In the genomic region with DNA sequence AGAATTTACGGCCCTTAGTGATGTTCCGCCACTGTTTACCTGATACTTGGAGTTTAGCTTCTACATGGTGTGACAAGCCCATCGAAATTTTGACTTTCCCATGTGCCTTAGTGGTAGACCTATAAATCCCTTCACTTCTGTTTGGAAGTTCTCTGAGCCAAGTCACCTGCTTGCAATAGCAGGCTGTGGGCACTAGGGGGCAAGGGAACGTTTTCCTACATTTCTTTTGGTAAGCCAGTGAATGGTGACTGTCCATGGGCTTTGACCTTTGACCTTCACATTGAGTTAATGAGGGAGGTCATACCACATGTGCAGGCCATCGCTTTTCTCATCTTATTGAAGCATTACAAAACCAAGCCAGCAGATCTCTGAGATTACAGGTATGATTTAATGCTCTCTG, we compare ENCODE assay signal across 9 mouse cellular contexts. TPM values are rescaled to one million over a fixed set of nuclear protein-coding genes. Genes with fewer than 3 reads are reported as not detected.
DNase-seq lines count a peak whose midpoint lies in the region; ATAC-seq and TF ChIP-seq lines count a peak whose summit lies in the region.
"Had no signal": no experiment of that assay in that cellular context is flagged by ENCODE, and none has a peak within 500 bp of the region (broad histone marks: within the 10 kb centered on the region; RNA-seq: fewer than 3 reads in every experiment).

No protein-coding gene starts in this region.

- no peaks in the 10 kb centered on the region for H3K27me3 ChIP-seq in heart, embryonic 12.5 days (replicated peaks)
- H3K27me3 ChIP-seq in E14TG2a.4 (ENCODE audit: insufficient read depth, low read length), result no peaks in the 10 kb centered on the region
- H3K27me3 ChIP-seq: liver, embryonic 15.5 days had no signal

- ATAC-seq in heart, embryonic 12.5 days (ENCODE audit: insufficient number of reproducible peaks, low FRiP score), result no peak
- ATAC-seq in megakaryocyte progenitor cell, adult 5-6 weeks (replicated peaks; ENCODE audit: poor library complexity), result peak; percentile 76

- no peak overlapping the region for H3K4me3 ChIP-seq in heart, embryonic 12.5 days
- H3K4me3 ChIP-seq in E14TG2a.4 (replicated peaks; ENCODE audit: low read length), result no peak overlapping the region
- H3K4me3 ChIP-seq: liver, embryonic 15.5 days had no signal

- TF ChIP-seq CTCF in E14TG2a.4 (conservative IDR thresholded peaks at IDR 0.05; ENCODE audit: low read length), result peak; percentile 96

- no peaks in the 10 kb centered on the region; the same call in 1 of the 2 replicates for H3K9me3 ChIP-seq in heart, embryonic 12.5 days (replicated peaks)
- no peaks in the 10 kb centered on the region for H3K9me3 ChIP-seq in E14TG2a.4 (ENCODE audit: low read length)
- H3K9me3 ChIP-seq: liver, embryonic 15.5 days had no signal

- H3K27ac ChIP-seq in heart, embryonic 12.5 days (ENCODE audit: poor library complexity, severe bottlenecking), result no peak overlapping the region
- H3K27ac ChIP-seq: liver, embryonic 15.5 days had no signal

- 46% methylated on average over 5 of the region's 5 CpGs for WGBS in heart, embryonic 12.5 days

- H3K9ac ChIP-seq in heart, embryonic 12.5 days, result no peak overlapping the region
- H3K9ac ChIP-seq: liver, embryonic 15.5 days had no signal

- H3K4me2 ChIP-seq in heart, embryonic 12.5 days, result no peak overlapping the region
- H3K4me2 ChIP-seq: liver, embryonic 15.5 days had no signal

- H3K4me1 ChIP-seq in heart, embryonic 12.5 days (replicated peaks), result peaks cover 11% of the 10 kb centered on the region
- 0 out of 2 replicates have a peak, but pooled peaks cover 4% of the 10 kb centered on the region for H3K4me1 ChIP-seq in E14TG2a.4 (replicated peaks; ENCODE audit: low read depth, low read length)

- DNase-seq in heart, adult 11 months, result peak; percentile 93
- peak; percentile 16 for DNase-seq in c-Kit-positive CD71-positive TER-119-negative erythroid progenitor cells, embryonic 14.5 days (ENCODE audit: low read depth)
- peak; percentile 70 for DNase-seq in gastrocnemius, adult 18-20 months (ENCODE audit: low spot score)
- peak; percentile 69 for DNase-seq in layer of hippocampus, adult 9-11 months
- DNase-seq in spleen, postnatal 4 days (ENCODE audit: low spot score in 2 of 2), result peak; percentile 51 to 79

- no peaks in the 10 kb centered on the region for H3K36me3 ChIP-seq in heart, embryonic 12.5 days
- no peaks in the 10 kb centered on the region for H3K36me3 ChIP-seq in E14TG2a.4 (ENCODE audit: insufficient read depth, low read length)
- H3K36me3 ChIP-seq: liver, embryonic 15.5 days had no signal

RNA-seq across cellular contexts. Expression of a gene that starts 8.0 kb away (rescaled TPM):
- 0.18 and 0.54 TPM in 2 replicates for polyA plus RNA-seq in heart, embryonic 12.5 days (2016; fragmentation: Nextera tagmentation; extraction: Ambion mirVana)
- total RNA-seq in gastrocnemius, adult 18-20 months (2021), result not detected
- total RNA-seq in megakaryocyte progenitor cell, adult 5-6 weeks (2015), result not detected in 2 replicates
- total RNA-seq in megakaryocyte progenitor cell, adult 5-6 weeks (2017), result not detected in 2 replicates
- polyA plus RNA-seq: liver, embryonic 15.5 days had no signal

Comparison
In these comparisons a context has a peak if more than half of its experiments do, and no peak if none do; other contexts are left out.
1. DNase-seq: peak in every context shown above with its lines; median percentile 93 in heart, adult 11 months; 70 in gastrocnemius, adult 18-20 months; 69 in layer of hippocampus, adult 9-11 months; 65 in spleen, postnatal 4 days; 16 in c-Kit-positive CD71-positive TER-119-negative erythroid progenitor cells, embryonic 14.5 days.